Mouse (Mus musculus): Measurements from ENCODE around the gene 4931423N10Rik. TPM values are rescaled to one million over a fixed set of nuclear protein-coding genes. Genes with fewer than 3 reads are reported as not detected.
"Not testable (repeated sequence)": the region's sequence is repeated elsewhere in the genome, so short reads cannot be mapped to it uniquely, and the experiment has no call there.

4931423N10Rik gene
- polyA plus RNA-seq, 1 experiment from 2014 or later = not detected

- not testable (repeated sequence) for H3K9me3 ChIP-seq (replicated peaks; ENCODE audit: control insufficient read depth, low read length); H3K27me3 ChIP-seq (ENCODE audit: control insufficient read depth, insufficient read depth, low read length); H3K9ac ChIP-seq (ENCODE audit: low read length); H3K4me3 ChIP-seq (replicated peaks; ENCODE audit: low read length); H3K4me2 ChIP-seq (ENCODE audit: low read depth, low read length); H3K27ac ChIP-seq (ENCODE audit: low read length); ATAC-seq (ENCODE audit: insufficient read depth, low FRiP score); H3K36me3 ChIP-seq (ENCODE audit: control insufficient read depth, insufficient read depth, low read length); H3K4me1 ChIP-seq (ENCODE audit: control insufficient read depth, insufficient read depth, low read length)
- 47% methylated on average over 19 of the region's 19 CpGs for WGBS
These were observed 83.7 kb downstream of the 4931423N10Rik start for GRCm38 (mm10) chr2:23290991-23291390.

- Histone ChIP-seq H3K36me3 (ENCODE audit: control insufficient read depth, insufficient read depth, low read length) (no peaks in the 10 kb centered on the region), H3K4me3 (replicated peaks; ENCODE audit: low read length) (no peak overlapping the region), H3K4me2 (ENCODE audit: low read depth, low read length) (no peak overlapping the region), H3K9ac (ENCODE audit: low read length) (no peak overlapping the region), H3K27ac (ENCODE audit: low read length) (no peak overlapping the region), H3K27me3 (ENCODE audit: control insufficient read depth, insufficient read depth, low read length) (no peaks in the 10 kb centered on the region), H3K4me1 (ENCODE audit: control insufficient read depth, insufficient read depth, low read length) (no peaks in the 10 kb centered on the region), H3K9me3 (replicated peaks; ENCODE audit: control insufficient read depth, low read length) (no peaks in the 10 kb centered on the region)
- no peak for ATAC-seq (ENCODE audit: insufficient read depth, low FRiP score)
- 0% methylated on average over 1 of the region's 1 CpGs for WGBS
These were observed 107.6 kb downstream of the 4931423N10Rik start for GRCm38 (mm10) chr2:23314869-23315268.

Other genes with a start within 250 kb of the 4931423N10Rik start
- 59.7 and 66.9 TPM in 2 replicates for gene Abi1, start 167.2 kb upstream of the 4931423N10Rik start, polyA plus RNA-seq (2015; fragmentation: Nextera tagmentation; extraction: Ambion mirVana)
- 41.8 and 42.5 TPM in 2 replicates for gene Acbd5, start 139.3 kb upstream of the 4931423N10Rik start, polyA plus RNA-seq (2015; fragmentation: Nextera tagmentation; extraction: Ambion mirVana)
- 8.2 and 10.1 TPM in 2 replicates for gene Mastl, start 51.5 kb upstream of the 4931423N10Rik start, polyA plus RNA-seq (2015; fragmentation: Nextera tagmentation; extraction: Ambion mirVana)
- gene Yme1l1, start 51.1 kb upstream of the 4931423N10Rik start, polyA plus RNA-seq (2015; fragmentation: Nextera tagmentation; extraction: Ambion mirVana) = 72.1 and 73.4 TPM in 2 replicates
- gene Nxph2, start 113.8 kb downstream of the 4931423N10Rik start, polyA plus RNA-seq (2015; fragmentation: Nextera tagmentation; extraction: Ambion mirVana) = 0.25 and 0.37 TPM in 2 replicates